Mouse (Mus musculus) effector memory CD4-positive, alpha-beta T cell, adult 5 months (primary cell): ENCODE results near the gene Clba1. TPM values are rescaled to one million over a fixed set of nuclear protein-coding genes. Genes with fewer than 3 reads are reported as not detected.

ENCODE experiments used
- polyA plus RNA-seq: library from polyadenylated mRNA; unstranded; fragments of 100-300 nt; shearing (Covaris generic); gene quantifications from one replicate; pipeline ENCODE4 v1.2.1, GENCODE M21; 2017

The Clba1 gene
- polyA plus RNA-seq = not detected

GRCm38 (mm10) chr12:112808587-112809364 is at the start of gene Clba1:
Clba1 (plus strand) TSS chr12:112808937.

GRCm38 (mm10) chr12:112760154-112760926 is 48.4 kb upstream of the Clba1 start, which contains the start of gene Pld4:
Pld4 (plus strand) TSS chr12:112760655.

GRCm38 (mm10) chr12:112801864-112802846 is 6.6 kb upstream of the Clba1 start, which contains the start of gene Ahnak2:
Ahnak2 (minus strand) TSS chr12:112802657.

GRCm38 (mm10) chr12:112829244-112829864 is 20.6 kb downstream of the Clba1 start, which contains the start of gene Cdca4:
Cdca4 (minus strand) TSS chr12:112829423.

Other genes starting within 250 kb of the Clba1 start
- 34.5 TPM for gene Inf2, start 220.2 kb upstream of the Clba1 start, polyA plus RNA-seq
- gene Adssl1, start 188.9 kb upstream of the Clba1 start, polyA plus RNA-seq = 2.0 TPM
- 20.4 TPM for gene Siva1, start 164.3 kb upstream of the Clba1 start, polyA plus RNA-seq
- 122 TPM for gene Akt1, start 134.1 kb upstream of the Clba1 start, polyA plus RNA-seq
- 4.4 TPM for gene Zbtb42, start 130.1 kb upstream of the Clba1 start, polyA plus RNA-seq
- gene Cep170b, start 88.5 kb upstream of the Clba1 start, polyA plus RNA-seq = 19.6 TPM
- gene Pld4, start 48.3 kb upstream of the Clba1 start, polyA plus RNA-seq = 0.30 TPM
- gene Ahnak2, start 6.3 kb upstream of the Clba1 start, polyA plus RNA-seq = not detected
- gene Cdca4, start 20.5 kb downstream of the Clba1 start, polyA plus RNA-seq = 38.0 TPM
- 317 TPM for gene Gpr132, start 59.3 kb downstream of the Clba1 start, polyA plus RNA-seq
- gene Jag2, start 120.8 kb downstream of the Clba1 start, polyA plus RNA-seq = 1.6 TPM
- 33.7 TPM for gene Nudt14, start 133.2 kb downstream of the Clba1 start, polyA plus RNA-seq
- gene Btbd6, start 167.5 kb downstream of the Clba1 start, polyA plus RNA-seq = 64.3 TPM
- 204 TPM for gene Brf1, start 191.8 kb downstream of the Clba1 start, polyA plus RNA-seq
- 28.6 TPM for gene Pacs2, start 205.6 kb downstream of the Clba1 start, polyA plus RNA-seq